Mouse (Mus musculus): ENCODE results near the gene Gm49380.

Gm49380 gene

DNA sequence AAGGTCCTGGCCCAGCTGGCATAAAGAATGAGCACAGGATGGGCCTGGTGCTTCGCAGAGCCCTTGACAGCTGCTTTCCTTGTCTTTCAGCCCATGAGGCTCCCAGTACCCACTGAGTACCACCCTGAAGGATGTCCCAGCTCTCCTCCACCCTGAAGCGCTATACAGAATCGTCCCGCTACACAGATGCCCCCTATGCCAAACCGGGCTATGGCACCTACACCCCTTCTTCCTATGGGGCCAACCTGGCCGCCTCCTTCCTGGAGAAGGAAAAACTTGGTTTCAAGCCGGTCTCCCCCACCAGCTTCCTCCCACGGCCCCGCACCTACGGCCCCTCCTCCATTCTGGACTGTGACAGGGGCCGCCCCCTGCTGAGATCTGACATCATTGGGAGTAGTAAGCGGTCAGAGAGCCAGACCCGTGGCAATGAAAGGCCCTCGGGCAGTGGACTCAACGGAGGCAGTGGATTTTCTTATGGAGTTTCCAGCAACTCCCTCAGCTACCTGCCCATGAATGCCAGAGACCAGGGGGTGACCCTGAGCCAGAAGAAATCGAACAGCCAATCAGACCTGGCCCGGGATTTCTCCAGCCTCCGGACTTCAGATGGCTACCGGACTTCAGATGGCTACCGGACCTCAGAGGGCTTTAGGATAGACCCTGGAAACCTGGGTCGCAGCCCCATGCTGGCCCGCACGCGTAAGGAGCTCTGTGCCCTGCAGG, 37.9 kb downstream of the Gm49380 start:
- DNase-seq (ENCODE audit: low spot score in 2 of 2): peak in 1 of 2 experiments; percentile 27

DNA sequence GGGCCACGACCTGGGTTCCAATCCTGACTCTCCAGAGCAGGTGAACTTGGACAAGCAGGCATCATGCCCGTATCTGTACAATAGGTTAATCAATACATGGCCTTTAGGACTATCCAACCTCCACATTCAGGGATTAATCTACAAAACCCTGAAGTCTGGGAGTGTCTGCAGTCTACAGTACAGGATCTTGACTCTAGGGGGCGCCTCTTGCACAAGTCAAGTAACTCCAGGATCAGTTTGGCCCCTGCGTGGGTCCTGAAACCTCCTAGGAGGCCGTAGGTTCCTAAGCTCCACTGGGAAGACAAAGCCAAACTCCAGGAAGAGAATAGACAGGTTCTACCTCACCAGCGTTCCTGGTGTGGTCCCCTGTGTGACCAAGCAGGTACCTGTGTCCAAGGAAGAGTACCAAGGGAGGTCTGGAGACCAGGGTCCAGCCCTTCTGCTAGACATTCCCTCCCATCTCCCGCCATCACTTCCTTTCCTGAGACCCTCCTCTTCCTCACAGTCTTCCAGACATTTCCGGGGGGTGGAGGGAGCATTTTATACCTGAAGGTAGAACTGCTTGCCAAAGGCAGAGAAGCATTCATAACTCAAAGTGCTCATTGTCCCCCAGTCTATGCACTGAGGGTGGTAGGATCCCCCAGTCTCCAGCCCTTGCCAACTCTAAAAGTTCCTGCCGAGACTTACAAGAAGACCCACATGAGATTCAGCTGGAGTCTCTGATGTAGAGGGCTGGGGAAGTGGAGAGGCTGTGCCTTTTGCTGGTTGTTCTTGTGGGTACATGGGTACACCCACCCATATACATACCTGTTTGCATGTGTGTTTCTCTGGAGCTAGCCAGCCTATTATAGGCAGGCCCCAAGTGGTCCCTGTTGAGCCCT, 38.7 kb downstream of the Gm49380 start:
- peak in 1 of 2 experiments; percentile 26 for DNase-seq (ENCODE audit: low spot score in 2 of 2)

DNA sequence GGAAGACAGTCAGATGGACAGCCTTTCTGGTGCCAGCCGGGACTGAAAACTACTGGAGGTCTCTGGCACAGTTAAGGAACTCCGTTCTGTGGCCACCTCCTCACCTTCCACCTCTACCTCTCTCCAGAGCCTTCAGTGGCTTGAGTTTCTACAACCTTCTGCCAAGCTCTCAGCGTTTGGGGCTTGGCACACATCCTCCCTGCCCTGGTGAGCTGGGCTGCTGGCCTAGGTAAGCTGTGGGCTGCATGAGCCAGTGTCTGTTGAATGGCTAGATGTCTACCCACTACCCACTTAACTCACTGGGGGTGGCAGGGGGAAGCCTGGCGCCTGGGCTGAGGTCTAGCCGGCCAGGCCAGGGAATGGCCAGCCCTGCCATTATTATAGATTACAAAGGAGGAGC, 40.2 kb downstream of the Gm49380 start:
- DNase-seq (ENCODE audit: low spot score in 2 of 2): peak in 1 of 2 experiments; percentile 27

DNA sequence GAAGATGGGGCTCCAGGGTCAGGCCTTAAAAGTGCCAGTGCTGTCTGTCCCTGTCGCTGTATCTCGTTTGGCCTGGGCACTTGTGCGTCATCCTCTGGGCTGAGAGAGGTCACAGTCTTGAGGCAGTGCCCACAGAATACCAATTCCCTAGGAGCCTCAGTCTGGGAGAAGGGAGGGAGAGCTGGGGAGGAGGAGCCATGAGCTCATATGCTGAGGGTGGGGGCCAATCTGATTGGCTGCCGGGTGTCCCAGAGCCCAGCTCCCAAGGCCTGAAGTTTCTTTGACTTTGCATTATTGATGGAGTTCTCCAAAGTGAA, 40.7 kb downstream of the Gm49380 start:
- DNase-seq (ENCODE audit: low spot score in 2 of 2): peak in 1 of 2 experiments; percentile 65

DNA sequence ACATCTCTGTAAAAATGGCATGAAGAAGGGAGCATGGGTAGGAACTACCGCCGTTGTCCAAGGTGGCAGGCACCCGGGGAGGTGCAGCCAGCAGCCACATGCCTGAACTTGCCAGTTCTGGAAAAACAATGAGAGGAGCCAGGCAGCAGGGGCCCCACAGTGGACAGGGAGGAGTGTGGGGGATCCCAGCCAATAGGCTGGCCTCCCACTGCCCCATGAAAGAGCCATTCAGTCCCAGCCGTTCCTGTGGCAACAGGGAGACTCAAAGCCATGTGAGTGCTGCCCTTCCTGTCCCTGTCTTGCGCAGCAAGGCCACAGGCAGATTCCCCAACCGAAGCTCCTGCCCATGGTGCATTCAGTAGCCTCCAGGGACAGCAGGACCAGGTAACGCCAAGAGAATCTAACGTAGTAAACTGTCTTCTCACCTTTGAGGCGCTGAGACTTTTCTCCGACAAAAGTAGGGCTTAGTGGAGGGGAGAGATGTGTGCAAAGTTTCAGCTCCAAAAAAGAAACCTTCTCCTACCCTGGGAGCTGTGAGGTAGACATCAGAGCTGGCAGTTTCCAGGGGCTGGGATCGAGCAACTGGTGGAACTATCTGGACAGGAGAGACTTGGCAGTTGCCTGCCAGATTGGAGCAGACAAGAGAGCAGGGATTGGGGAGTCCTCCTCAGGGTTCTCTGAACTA, 41.2 kb downstream of the Gm49380 start:
- DNase-seq (ENCODE audit: low spot score in 2 of 2): peak; percentile 72 to 83

DNA sequence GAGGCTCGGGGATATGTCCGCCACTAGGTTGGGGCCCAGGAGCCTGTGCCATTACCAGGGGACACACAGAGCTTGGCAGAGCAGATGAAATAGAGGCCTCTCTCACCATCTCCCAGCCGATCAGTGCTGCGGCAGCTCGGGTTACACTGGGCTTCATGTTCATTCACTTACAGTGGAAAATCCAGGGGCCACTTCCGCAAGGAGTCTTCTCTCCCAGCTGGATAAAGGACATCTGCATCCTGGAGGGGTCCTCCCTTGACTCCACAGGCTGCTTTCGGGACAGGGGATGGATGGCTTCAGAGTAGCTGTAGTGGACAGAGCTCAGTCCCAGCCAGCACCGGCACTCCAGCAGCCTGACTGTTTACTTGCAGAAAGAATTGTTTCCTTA, 42.5 kb downstream of the Gm49380 start:
- no peak for DNase-seq (ENCODE audit: low spot score in 2 of 2)

DNA sequence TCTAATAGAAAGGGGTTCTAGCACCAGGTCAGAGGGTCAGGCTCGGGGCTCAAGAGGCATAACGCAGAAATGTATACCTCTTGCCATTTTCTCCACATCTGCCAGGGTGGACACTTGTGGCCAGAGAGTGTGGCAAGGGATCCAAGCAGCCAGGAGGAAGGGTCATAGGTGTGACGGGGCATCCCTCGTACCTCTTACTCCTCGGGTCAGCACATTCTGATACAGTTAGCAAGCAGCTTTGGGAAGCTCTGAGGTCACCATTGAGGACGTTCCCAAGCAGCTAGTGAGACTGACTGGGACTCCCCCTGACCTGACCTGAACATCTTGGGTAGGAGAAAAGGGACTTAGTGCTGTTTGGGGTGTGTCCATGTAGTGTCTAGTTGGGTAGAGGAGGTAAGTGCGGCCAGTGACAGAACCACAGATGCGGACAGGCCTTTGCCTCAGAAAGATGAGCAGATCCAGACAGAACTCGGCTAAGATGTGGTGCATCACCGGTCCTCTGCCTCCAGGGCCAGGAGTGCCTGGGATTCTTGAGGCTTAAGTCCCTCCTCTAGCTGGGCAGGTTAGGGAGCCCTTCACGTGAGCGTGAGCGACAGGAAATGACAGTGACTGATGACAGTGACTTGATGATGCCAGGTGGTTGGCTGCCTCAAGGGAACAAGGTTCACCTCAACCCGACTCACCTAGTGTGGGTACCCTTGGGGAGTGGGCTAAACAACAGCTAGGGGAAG, 43.0 kb downstream of the Gm49380 start:
- peak in 1 of 2 experiments; percentile 26 for DNase-seq (ENCODE audit: low spot score in 2 of 2)

DNA sequence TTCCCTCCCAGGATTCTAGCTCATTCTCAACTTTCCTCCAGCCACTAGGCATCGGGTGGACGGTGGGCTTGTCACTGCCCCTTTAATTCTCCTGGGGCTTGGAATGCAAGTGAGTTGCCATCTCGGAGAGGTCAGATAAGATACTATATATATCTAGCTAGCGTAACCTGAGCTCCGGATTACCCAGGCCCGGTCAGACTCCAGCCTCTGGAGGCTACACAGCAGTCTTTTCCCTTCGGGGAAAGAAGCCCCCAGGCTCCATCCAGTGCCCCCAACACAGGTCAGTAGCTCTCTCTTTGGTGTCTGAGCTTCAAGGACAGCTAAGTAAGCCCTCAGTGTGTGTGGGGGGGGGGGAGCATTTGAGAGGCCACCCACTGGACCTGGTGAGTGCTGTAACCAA, 44.0 kb downstream of the Gm49380 start:
- DNase-seq (ENCODE audit: low spot score in 2 of 2): peak in 1 of 2 experiments; percentile 21

DNA sequence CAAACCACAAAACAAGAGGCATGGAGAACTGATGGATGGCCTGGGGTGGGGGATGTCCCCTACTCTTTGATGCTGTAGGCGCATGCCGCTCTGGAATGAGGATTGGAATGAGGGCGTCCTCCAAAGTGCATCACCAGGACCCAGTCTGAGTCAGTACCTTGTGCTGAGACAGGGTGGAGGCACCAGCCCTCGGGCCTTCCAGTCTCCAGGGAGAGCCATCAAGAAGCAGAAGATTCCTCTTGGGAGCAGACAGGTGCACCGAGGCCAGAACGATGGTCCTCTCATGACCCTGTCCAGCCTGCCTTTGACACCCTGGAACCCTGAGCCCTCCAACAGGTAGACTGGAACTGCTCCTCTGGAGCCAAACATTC, 45.4 kb downstream of the Gm49380 start:
- DNase-seq (ENCODE audit: low spot score in 2 of 2): peak in 1 of 2 experiments; percentile 39

DNA sequence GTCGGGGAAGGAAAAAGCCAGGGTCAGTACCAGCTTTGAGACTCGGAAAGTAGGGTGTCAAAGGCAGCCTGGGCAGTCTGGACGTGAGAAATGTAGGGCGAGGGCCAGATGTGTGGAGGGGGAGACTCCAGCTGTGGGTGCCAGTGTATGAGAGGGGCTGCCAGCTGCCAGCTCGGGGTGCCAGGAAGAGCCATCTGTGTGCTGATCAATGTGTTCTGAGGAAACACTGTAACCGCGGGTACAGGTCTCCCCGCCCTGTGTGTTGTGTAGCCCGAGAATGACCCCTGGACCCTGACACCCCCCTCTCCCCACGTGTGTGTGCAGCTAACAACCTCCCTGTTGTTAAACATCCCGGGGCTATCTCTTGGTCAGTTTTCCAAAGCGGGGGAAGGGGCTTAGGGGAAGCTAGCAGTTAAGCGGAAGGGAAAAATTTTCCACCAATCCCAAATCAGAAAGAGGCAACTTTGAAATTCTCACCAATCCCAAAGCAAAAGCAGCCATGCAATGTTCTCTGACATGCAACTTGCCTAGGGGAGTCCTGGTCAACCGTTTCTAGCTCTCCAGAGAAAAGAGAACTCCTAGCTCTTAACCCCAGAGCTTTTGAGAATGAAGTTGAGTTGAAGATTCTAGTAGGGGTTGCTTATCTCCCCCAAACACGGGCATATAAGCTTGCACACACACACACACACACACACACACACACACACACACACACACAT, 45.9 kb downstream of the Gm49380 start:
- no peak for DNase-seq (ENCODE audit: low spot score in 2 of 2)

DNA sequence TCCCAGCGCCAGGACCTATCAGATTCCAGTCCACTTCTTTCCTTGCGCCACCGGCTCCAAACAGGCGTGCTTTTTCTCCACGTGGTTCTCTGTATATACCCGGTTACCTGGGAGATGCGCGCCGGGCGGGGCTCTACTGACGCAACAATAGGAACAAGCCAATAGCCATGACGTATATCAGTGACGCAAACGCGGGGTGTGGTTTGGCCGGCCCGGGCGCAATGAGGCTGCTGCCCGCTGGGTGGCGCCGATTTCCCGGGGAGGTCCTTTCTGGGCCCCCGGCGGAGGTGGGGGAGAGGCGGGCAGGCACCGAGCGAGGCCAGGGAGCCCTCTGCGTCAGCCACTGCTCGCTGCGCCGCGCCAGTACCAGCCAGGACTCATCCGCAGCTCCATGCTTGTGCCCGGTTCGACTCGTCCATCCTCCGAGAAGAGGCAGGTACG, 46.5 kb downstream of the Gm49380 start, which contains the start of gene Usp2:
Gene Usp2, plus strand, starts transcription at position 237 of the 441 bp plus-strand sequence.
- peak; percentile 99 to 100 for DNase-seq (ENCODE audit: low spot score in 2 of 2)

DNA sequence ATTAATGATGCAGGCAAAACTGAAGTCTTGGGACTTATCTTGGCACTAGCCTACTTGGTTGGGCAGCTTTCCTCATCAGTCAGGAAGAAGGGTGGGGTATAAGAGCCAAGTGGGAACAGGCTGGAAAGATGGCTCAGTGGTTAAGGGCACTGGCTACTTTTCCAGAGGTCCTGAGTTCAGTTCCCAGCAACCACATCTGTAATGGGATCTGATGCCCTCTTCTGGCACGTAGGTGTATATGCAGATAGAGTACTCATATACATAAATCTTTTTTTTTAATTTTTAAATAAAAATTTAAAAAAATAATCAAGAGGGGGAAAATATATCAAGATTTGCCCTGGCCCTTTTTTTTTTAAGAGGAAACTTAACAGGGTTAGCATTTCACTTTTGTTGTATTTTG, 48.1 kb downstream of the Gm49380 start:
- DNase-seq (ENCODE audit: low spot score in 2 of 2): peak in 1 of 2 experiments; percentile 23

DNA sequence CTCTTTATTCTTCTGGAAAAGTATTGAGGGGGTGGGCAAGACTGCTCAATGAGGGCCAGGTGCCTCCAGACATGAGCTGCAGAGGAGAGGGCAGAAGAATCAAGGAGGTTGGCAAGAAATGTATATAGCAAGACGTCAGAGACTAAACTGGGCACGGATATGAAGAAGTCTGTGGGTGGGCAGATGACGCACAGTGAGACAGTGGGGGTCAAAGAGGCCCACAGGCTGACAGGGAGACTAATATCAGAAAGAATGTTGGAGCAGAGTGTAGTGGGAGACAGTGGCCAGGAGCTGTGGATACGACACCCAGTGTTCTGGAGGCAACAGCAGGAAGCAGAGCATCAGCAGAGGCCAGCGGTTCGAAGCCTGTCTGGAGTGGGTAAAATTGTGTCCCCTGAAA, 54.7 kb downstream of the Gm49380 start:
- DNase-seq (ENCODE audit: low spot score in 2 of 2): no peak

DNA sequence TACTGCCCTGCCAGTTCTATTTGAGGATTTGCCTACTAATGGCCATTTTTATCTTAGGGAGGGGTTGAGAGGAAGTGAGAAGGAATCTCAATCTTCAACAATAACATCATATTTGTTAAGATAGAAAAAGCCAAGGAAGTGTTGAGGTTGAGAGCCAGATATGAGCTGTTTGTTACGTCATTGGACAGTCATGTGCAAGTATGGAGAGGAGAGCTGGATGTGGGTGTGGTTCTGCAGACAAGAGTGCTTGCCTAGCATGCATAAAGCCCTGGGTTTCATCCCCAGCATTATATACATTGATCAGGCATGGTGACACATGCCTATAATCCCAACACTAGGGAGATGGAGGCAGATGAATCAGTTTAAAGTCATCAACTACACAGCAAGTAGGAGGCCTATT, 59.4 kb downstream of the Gm49380 start:
- DNase-seq (ENCODE audit: low spot score in 2 of 2): no peak

DNA sequence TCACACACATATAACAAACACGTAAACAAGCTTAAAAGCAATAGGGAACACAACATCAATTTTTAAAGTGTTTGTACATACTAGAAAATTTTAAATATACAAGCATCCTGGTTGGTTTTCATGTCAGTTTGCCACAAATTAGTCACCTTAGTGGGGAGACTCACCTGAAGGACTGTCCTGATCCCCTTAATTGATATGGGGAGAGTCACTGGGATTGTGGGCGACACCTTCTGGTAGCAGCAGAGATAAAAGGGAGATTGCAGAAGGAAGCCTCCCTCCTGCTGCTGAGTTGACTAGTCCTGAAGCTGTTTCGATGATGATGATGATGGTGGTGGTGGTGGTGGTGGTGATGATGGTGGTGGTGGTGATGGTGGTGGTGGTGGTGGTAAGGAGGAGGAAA, 60.4 kb downstream of the Gm49380 start:
- no peak for DNase-seq (ENCODE audit: low spot score in 2 of 2)

DNA sequence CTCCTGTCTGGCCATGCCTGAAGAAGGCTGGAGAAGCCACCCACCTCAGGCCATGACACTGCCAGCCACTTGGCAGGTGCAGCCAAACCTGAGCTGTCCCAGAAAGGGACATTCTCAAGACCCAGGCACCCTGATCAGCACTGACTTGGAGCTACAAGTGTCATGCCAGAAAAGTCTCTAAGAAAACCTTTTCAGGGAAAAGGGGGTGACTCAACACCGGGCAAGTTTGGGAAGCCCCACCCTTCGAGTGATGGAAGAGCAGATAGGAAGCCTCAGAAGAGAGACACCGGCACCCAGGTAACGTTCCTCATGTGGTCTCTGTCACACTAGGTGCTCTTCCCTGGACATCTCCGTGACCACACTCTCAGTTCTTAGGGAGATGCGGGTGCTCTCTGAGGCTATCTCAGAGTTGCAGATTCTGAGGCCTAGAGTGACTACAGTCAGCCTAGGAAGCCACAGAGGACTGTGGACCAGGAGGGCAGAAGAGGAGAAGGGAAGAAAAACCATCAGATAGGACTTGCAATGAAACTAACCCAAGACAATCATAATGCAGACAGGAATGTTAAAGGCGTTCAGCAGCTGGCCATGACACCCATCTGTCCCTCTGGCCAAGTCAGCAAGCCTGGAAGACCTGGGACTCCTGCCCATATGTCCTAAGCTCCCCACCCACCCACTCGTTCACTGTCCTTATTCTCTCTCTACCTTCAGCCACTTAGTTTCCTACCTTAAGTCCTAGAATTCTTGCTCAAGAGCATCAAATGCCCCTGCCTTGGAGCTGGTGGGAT, 63.7 kb downstream of the Gm49380 start:
- peak in 1 of 2 experiments; percentile 42 for DNase-seq (ENCODE audit: low spot score in 2 of 2)

DNA sequence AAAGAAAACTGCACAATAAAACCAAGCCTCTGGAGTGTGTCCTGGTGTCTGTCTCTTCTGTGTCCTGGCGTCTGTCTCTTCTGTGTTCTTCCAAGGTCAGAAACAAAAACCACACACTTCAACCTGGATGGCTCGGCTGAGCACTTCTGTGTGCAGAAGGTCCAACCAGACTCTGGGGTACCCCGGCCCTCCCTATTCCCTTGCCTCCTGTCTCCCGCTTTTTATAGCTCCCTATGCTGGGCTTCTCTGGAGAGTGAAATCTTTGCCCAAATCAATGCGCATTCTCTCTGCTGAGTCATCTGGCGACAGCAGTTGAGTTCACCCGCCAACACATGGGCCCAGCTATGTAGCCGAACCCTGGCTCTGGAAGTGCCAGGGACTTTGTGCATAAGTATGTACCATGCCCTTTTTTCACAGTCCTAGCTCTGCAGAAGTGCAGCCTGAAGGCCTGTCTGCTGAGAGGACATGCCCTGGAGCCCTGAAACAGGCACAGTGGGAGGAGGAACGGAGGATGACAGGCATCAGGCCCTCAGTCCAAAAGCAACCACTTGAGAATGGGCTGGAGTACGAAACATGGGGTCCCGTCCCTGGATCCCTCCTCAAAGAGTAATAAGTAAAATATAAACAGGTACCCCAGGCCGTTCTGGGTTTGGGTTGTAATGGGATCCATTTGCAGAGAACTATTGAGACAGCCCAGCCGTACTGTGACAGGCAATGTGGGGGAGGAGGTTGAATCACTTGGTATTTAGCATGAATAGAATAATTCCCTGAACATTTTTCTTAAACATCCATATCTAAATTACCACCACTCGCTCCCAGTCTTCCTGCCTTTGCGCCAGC, 64.5 kb downstream of the Gm49380 start:
- peak; percentile 42 to 65 for DNase-seq (ENCODE audit: low spot score in 2 of 2)

DNA sequence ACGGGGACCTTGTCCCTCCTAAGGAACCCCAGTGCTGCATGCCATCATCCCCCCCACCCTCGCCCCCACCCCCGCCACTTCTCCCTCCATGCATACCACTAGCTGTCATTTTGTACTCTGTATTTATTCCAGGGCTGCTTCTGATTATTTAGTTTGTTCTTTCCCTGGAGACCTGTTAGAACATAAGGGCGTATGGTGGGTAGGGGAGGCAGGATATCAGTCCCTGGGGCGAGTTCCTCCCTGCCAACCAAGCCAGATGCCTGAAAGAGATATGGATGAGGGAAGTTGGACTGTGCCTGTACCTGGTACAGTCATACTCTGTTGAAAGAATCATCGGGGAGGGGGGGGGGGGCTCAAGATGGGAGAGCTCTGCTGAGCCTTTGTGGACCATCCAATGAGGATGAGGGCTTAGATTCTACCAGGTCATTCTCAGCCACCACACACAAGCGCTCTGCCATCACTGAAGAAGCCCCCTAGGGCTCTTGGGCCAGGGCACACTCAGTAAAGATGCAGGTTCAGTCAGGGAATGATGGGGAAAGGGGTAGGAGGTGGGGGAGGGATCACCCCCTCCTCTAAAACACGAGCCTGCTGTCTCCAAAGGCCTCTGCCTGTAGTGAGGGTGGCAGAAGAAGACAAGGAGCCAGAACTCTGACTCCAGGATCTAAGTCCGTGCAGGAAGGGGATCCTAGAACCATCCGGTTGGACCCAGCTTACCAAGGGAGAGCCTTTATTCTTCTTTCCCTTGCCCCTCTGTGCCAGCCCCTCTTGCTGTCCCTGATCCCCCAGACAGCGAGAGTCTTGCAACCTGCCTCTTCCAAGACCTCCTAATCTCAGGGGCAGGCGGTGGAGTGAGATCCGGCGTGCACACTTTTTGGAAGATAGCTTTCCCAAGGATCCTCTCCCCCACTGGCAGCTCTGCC, 65.5 kb downstream of the Gm49380 start:
- no peak for DNase-seq (ENCODE audit: low spot score in 2 of 2)
